Mouse (Mus musculus) thymus, adult 2 months (tissue): ENCODE measurements around the gene AC161166.1.
A peak's percentile ranks its signal among the peaks of the same experiment; 100 is the strongest.

Experiments used
- CTCF ChIP-seq: fragments of 200-500 bp; IDR thresholded peaks from 2 replicates; pipeline ENCODE4 v1.5.1; 2012; ENCODE audit warnings: mild to moderate bottlenecking, control low read depth, low read length, moderate library complexity, borderline replicate concordance; ENCODE audit not compliant: control insufficient read depth, poor library complexity, insufficient read depth; ENCODE audit errors: extremely low read depth
- POLR2A ChIP-seq: fragments of 200-500 bp; IDR thresholded peaks from 2 replicates; pipeline ENCODE4 v1.6.1; 2012; ENCODE audit warnings: mild to moderate bottlenecking, low read length, control low read depth, moderate library complexity; ENCODE audit not compliant: control insufficient read depth, poor library complexity, insufficient read depth; ENCODE audit errors: extremely low read depth

DNA sequence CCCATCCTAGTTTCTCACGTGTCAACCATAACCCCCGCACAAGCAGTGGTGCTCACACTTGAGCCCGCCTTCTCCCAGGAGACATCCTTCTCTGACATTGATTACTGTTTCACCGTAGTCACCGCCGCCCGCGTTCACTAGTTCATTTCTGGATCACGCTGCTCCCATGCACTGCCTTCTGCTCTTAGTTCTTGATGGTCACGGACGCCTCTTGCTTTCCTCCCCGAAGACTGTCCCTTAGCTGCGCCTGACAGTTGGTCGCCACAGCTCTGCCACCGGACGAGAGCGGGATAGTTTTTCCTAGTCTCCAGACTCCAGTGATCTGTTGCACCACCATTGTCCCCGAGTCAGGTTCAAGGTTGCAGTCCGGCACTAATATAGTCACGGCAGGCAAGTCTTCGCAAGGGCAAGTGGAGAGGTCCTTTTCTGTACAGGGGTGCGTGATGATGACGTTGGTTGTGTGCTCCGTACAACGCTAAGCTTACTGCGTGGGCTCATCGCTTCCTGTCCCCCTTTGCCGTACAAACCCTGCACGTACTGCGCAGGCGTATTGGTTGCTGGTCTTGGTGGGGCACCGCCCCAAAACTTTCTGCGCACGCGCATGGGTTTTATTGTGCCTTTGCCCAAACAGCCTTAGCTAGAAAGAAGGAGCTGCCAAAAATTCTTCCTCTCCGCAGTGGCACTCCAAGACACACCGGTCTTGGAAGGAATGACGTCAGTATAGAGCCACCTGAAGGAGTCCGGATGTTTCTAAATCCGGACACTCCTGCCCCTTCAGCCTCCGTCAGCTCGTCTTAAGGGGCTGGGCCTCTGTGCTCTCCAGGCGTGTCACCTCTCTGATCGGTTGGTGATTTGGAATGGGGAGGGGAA is 18.0 kb upstream of the AC161166.1 start, which contains the start of gene Irgq:
- TF ChIP-seq POLR2A (0 out of 2 replicates have a peak, but pooled peaks have one; percentile 56), CTCF (peak; percentile 11; the same call in 1 of the 2 replicates)
